Mouse (Mus musculus) CD4-positive, CD25-positive, alpha-beta regulatory T cell, adult 2 months (primary cell): ENCODE results near the gene Zfp956.
"Not testable (repeated sequence)": the region's sequence is repeated elsewhere in the genome, so short reads cannot be mapped to it uniquely, and the experiment has no call there.

ENCODE experiments used
- DNase-seq: peaks from one replicate; pipeline ENCODE4 v3.0.0-alpha.2; 2012; ENCODE audit warnings: low read depth, low spot score

The Zfp956 gene

DNA sequence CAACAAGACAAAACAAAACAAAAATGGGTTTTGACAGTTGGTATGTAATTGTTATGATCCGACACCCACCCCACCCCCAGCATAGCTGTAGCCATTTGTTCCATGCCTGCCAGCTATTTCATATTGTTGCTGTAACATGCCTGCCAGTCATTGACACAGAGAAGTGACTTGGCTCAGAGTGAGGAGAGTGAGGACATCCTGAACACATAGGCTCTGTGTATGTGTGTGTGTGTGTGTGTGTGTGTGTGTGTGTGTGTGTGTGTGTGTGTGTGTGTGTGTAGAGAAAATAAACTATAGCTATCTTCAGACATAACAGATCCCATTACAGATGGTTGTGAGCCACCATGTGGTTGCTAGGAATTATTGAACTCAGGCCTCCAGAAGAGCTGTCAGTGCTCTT lies 15.0 kb downstream of the Zfp956 start:
- not testable (repeated sequence) for DNase-seq

DNA sequence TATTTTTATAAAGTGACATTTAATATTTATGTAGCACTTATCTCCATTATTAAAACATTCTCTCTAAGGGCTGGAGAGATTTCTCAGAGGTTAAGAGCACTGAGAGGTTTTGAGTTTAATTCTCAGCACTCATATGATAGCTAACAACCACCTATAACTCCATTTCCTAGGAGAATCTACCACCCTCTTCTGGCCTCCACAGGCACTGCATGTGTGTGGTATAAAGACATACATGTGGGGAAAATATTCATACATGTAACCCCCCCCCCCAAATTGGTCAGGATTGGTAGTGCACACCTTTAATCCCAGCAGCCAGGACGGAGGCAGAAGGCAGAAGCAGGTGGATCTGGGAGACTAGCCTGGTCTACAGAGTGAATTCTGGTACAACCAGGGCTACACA lies 21.4 kb downstream of the Zfp956 start:
- DNase-seq: peak; percentile 39

- DNase-seq: peak; percentile 59
Measured at GRCm38 (mm10) chr6:47978897-47979368, 25.7 kb downstream of the Zfp956 start.

- DNase-seq: no peak
Measured at GRCm38 (mm10) chr6:47983936-47984335, 30.7 kb downstream of the Zfp956 start.

DNA sequence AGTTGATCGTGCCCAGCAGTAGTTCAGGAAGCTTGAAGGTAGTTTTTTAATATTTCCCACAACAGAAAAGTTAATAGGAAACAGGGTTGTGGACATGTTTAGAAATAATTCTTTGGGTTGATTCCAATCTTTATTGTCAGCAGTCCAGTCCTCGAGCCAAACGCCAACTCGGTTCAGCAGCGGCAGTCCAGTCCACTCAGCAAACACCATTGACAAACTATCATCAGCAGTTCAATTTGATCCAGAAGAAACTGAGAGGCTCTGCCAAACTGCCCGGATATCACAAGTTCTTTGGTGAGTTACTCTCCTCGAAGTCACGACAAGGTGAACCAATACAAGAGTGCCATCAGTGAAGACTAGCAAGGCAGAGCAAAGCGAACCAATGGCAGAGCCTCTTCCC lies 42.5 kb downstream of the Zfp956 start:
- DNase-seq: no peak

- no peak for DNase-seq
Measured at GRCm38 (mm10) chr6:48010727-48011126, 57.5 kb downstream of the Zfp956 start.
